Mouse (Mus musculus) forebrain, embryonic 11.5 days (tissue): Measurements from ENCODE around the gene Hes6. TPM values are rescaled to one million over a fixed set of nuclear protein-coding genes. Genes with fewer than 3 reads are reported as not detected.

Experiments
- ATAC-seq: fragments of 200-750 bp; cut with Nextera tagmentation; replicated peaks from 2 replicates; pipeline ENCODE4 v1.8.0; 2017; ENCODE audit warnings: moderate TSS enrichment; ENCODE audit not compliant: low FRiP score
- DNase-seq: peaks from one replicate; pipeline ENCODE4 v3.0.0-alpha.2; 2017; ENCODE audit warnings: low spot score
- H3K27ac ChIP-seq: fragments of 300-500 bp; sonication (generic); 2 replicates; pipeline ENCODE4 v1.5.1; 2014; ENCODE audit warnings: low read depth, low read length
- H3K27me3 ChIP-seq: fragments of 300-500 bp; sonication (generic); 2 replicates; pipeline ENCODE4 v1.6.1; 2014; ENCODE audit warnings: mild to moderate bottlenecking, low read length, mixed read lengths; ENCODE audit not compliant: control insufficient read depth, insufficient read depth
- H3K36me3 ChIP-seq: fragments of 300-500 bp; sonication (generic); 2 replicates; pipeline ENCODE4 v1.6.1; 2014; ENCODE audit warnings: mild to moderate bottlenecking, low read length, moderate library complexity, mixed read lengths; ENCODE audit not compliant: control insufficient read depth, insufficient read depth
- H3K4me1 ChIP-seq: fragments of 300-500 bp; sonication (generic); replicated peaks from 2 replicates; pipeline ENCODE4 v1.6.1; 2014; ENCODE audit warnings: low read length, mixed read lengths; ENCODE audit not compliant: control insufficient read depth, insufficient read depth
- H3K4me2 ChIP-seq: fragments of 300-500 bp; sonication (generic); 2 replicates; pipeline ENCODE4 v1.6.1; 2014; ENCODE audit warnings: low read depth, mild to moderate bottlenecking, low read length, moderate library complexity, mixed read lengths; ENCODE audit not compliant: severe bottlenecking
- H3K4me3 ChIP-seq: fragments of 300-500 bp; sonication (generic); 2 replicates; pipeline ENCODE4 v1.5.1; 2014; ENCODE audit warnings: low read depth, low read length
- H3K9ac ChIP-seq: fragments of 300-500 bp; sonication (generic); 2 replicates; pipeline ENCODE4 v1.6.1; 2014; ENCODE audit warnings: low read length
- H3K9me3 ChIP-seq: fragments of 300-500 bp; sonication (generic); 2 replicates; pipeline ENCODE4 v1.6.1; 2016; ENCODE audit warnings: low read length, mixed read lengths; ENCODE audit not compliant: control insufficient read depth
- WGBS: fragments of 180-500 bp; shearing (Covaris S2); extraction: QIAGEN DNeasy Blood & Tissue Kit; methylation state at CpG from one replicate; pipeline ENCODE4 v1.1.7; 2014; 5-methylcytosine and 5-hydroxymethylcytosine counted together
- polyA plus RNA-seq: library from polyadenylated mRNA; unstranded; fragments of >200 nt; fragmentation: Nextera tagmentation; extraction: Ambion mirVana; gene quantifications from 2 replicates; pipeline ENCODE4 v1.2.1, GENCODE M21; 2014

The Hes6 gene
- polyA plus RNA-seq, 1 experiment from 2014 or later: 258 TPM

- Histone ChIP-seq H3K4me2 (no peak overlapping the region), H3K27ac (no peak overlapping the region), H3K27me3 (no peaks in the 10 kb centered on the region), H3K4me1 (no peaks in the 10 kb centered on the region), H3K36me3 (no peaks in the 10 kb centered on the region), H3K4me3 (no peak overlapping the region), H3K9me3 (peaks cover 5% of the 10 kb centered on the region; the same call in 1 of the 2 replicates), H3K9ac (no peak overlapping the region)
- WGBS: 90% methylated on average over 8 of the region's 8 CpGs
- ATAC-seq (no peak), DNase-seq (no peak)
Measured at GRCm38 (mm10) chr1:91446060-91446459, 32.2 kb upstream of the Hes6 start.

GRCm38 (mm10) chr1:91444841-91445830, 31.3 kb upstream of the Hes6 start:
- H3K4me1 ChIP-seq: no peaks in the 10 kb centered on the region
- no peaks in the 10 kb centered on the region for H3K36me3 ChIP-seq
- no peaks in the 10 kb centered on the region for H3K27me3 ChIP-seq
- no peak overlapping the region for H3K27ac ChIP-seq
- WGBS: 91% methylated on average over 17 of the region's 17 CpGs
- ATAC-seq: no peak
- no peak overlapping the region for H3K4me3 ChIP-seq
- H3K4me2 ChIP-seq: no peak overlapping the region
- DNase-seq: no peak
- peaks cover 5% of the 10 kb centered on the region; the same call in 1 of the 2 replicates for H3K9me3 ChIP-seq
- H3K9ac ChIP-seq: no peak overlapping the region

GRCm38 (mm10) chr1:91442350-91442990, 28.6 kb upstream of the Hes6 start:
- H3K4me1 ChIP-seq: no peaks in the 10 kb centered on the region
- no peak overlapping the region for H3K4me3 ChIP-seq
- no peak overlapping the region for H3K4me2 ChIP-seq
- H3K27ac ChIP-seq: no peak overlapping the region
- H3K36me3 ChIP-seq: no peaks in the 10 kb centered on the region
- ATAC-seq (no peak), DNase-seq (no peak)
- H3K9ac ChIP-seq: no peak overlapping the region
- no peaks in the 10 kb centered on the region for H3K27me3 ChIP-seq
- peaks cover 3% of the 10 kb centered on the region; the same call in 1 of the 2 replicates for H3K9me3 ChIP-seq
- WGBS: 64% methylated on average over 6 of the region's 7 CpGs

- Histone ChIP-seq H3K4me1 (no peaks in the 10 kb centered on the region), H3K4me3 (no peak overlapping the region), H3K9ac (no peak overlapping the region), H3K9me3 (no peaks in the 10 kb centered on the region), H3K27ac (no peak overlapping the region), H3K36me3 (no peaks in the 10 kb centered on the region), H3K27me3 (no peaks in the 10 kb centered on the region), H3K4me2 (no peak overlapping the region)
- DNase-seq (no peak), ATAC-seq (no peak)
- 86% methylated on average over 3 of the region's 3 CpGs for WGBS
Measured at GRCm38 (mm10) chr1:91441855-91442254, 28.0 kb upstream of the Hes6 start.

- no peak for DNase-seq
- Histone ChIP-seq H3K36me3 (no peaks in the 10 kb centered on the region), H3K4me1 (no peaks in the 10 kb centered on the region), H3K27ac (no peak overlapping the region), H3K4me2 (no peak overlapping the region), H3K27me3 (no peaks in the 10 kb centered on the region), H3K9ac (no peak overlapping the region), H3K9me3 (no peaks in the 10 kb centered on the region), H3K4me3 (no peak overlapping the region)
- ATAC-seq: no peak
- 90% methylated on average over 8 of the region's 8 CpGs for WGBS
Measured at GRCm38 (mm10) chr1:91439776-91440175, 25.9 kb upstream of the Hes6 start.

- Histone ChIP-seq H3K27ac (no peak overlapping the region), H3K27me3 (no peaks in the 10 kb centered on the region), H3K4me2 (no peak overlapping the region), H3K36me3 (no peaks in the 10 kb centered on the region), H3K9me3 (no peaks in the 10 kb centered on the region), H3K4me3 (no peak overlapping the region), H3K9ac (no peak overlapping the region), H3K4me1 (no peaks in the 10 kb centered on the region)
- WGBS: 95% methylated on average over 7 of the region's 7 CpGs
- DNase-seq: no peak
- ATAC-seq: no peak
Measured at GRCm38 (mm10) chr1:91437573-91437972, 23.7 kb upstream of the Hes6 start.

GRCm38 (mm10) chr1:91437083-91437400, 23.2 kb upstream of the Hes6 start:
- Histone ChIP-seq H3K27ac (no peak overlapping the region), H3K4me1 (no peaks in the 10 kb centered on the region), H3K27me3 (no peaks in the 10 kb centered on the region), H3K9me3 (no peaks in the 10 kb centered on the region), H3K9ac (no peak overlapping the region), H3K4me2 (no peak overlapping the region), H3K4me3 (no peak overlapping the region), H3K36me3 (no peaks in the 10 kb centered on the region)
- ATAC-seq (no peak), DNase-seq (no peak)
- 89% methylated on average over 3 of the region's 3 CpGs for WGBS

- ATAC-seq: no peak
- H3K27ac ChIP-seq: no peak overlapping the region
- 87% methylated on average over 6 of the region's 6 CpGs for WGBS
- H3K9ac ChIP-seq: no peak overlapping the region; the same call in 1 of the 2 replicates
- H3K27me3 ChIP-seq: no peaks in the 10 kb centered on the region
- DNase-seq: no peak
- H3K4me2 ChIP-seq: no peak overlapping the region
- H3K36me3 ChIP-seq: no peaks in the 10 kb centered on the region
- no peak overlapping the region for H3K4me3 ChIP-seq
- H3K9me3 ChIP-seq: no peaks in the 10 kb centered on the region
- H3K4me1 ChIP-seq: no peaks in the 10 kb centered on the region
Measured at GRCm38 (mm10) chr1:91436380-91437082, 22.7 kb upstream of the Hes6 start.
